Mouse (Mus musculus) liver, adult 2 months (tissue): ENCODE measurements around the gene Madcam1.

ENCODE experiments used
- CTCF ChIP-seq: fragments of 200-500 bp; IDR thresholded peaks from 2 replicates; pipeline ENCODE4 v1.5.1; 2011; ENCODE audit warnings: low read depth, low read length, control low read depth
- POLR2A ChIP-seq: fragments of 200-500 bp; IDR thresholded peaks from 2 replicates; pipeline ENCODE4 v1.6.1; 2011; ENCODE audit warnings: low read length, control low read depth; ENCODE audit not compliant: insufficient read depth; ENCODE audit errors: extremely low read depth

GRCm38 (mm10) chr10:79704970-79705360 lies 40.6 kb downstream of the Madcam1 start:
- TF ChIP-seq POLR2A = no peak
- no peak for TF ChIP-seq CTCF
